Mouse (Mus musculus): ENCODE results near the gene Creld1.

Gene Creld1

GRCm38 (mm10) chr6:113508272-113508946, 25.3 kb downstream of the Creld1 start:
- DNase-seq (ENCODE audit: low read depth, low spot score), result peak; percentile 25

GRCm38 (mm10) chr6:113508947-113509280, 25.8 kb downstream of the Creld1 start:
- DNase-seq (ENCODE audit: low read depth, low spot score), result peak; percentile 38

GRCm38 (mm10) chr6:113513944-113514343, 30.8 kb downstream of the Creld1 start:
- DNase-seq (ENCODE audit: low read depth, low spot score), result no peak

GRCm38 (mm10) chr6:113514600-113514999, 31.5 kb downstream of the Creld1 start:
- DNase-seq (ENCODE audit: low read depth, low spot score), result no peak

GRCm38 (mm10) chr6:113517434-113518080, 34.5 kb downstream of the Creld1 start:
- no peak for DNase-seq (ENCODE audit: low read depth, low spot score)

- DNase-seq (ENCODE audit: low read depth, low spot score), result peak; percentile 88
Measured at GRCm38 (mm10) chr6:113522310-113522709, 39.2 kb downstream of the Creld1 start.

- DNase-seq (ENCODE audit: low read depth, low spot score), result no peak
Measured at GRCm38 (mm10) chr6:113523420-113523819, 40.3 kb downstream of the Creld1 start.

- peak; percentile 90 for DNase-seq (ENCODE audit: low read depth, low spot score)
Measured at GRCm38 (mm10) chr6:113530932-113531839, 48.1 kb downstream of the Creld1 start, which contains the start of the genes Emc3 and Fancd2. TSS of gene Emc3 (minus strand) at chr6:113531652. TSS of gene Fancd2 (plus strand) at chr6:113531682.

GRCm38 (mm10) chr6:113531840-113532404, 48.8 kb downstream of the Creld1 start:
- peak; percentile 44 for DNase-seq (ENCODE audit: low read depth, low spot score)

- DNase-seq (ENCODE audit: low read depth, low spot score), result no peak
Measured at GRCm38 (mm10) chr6:113534886-113535285, 51.8 kb downstream of the Creld1 start.

- peak; percentile 25 for DNase-seq (ENCODE audit: low read depth, low spot score)
Measured at GRCm38 (mm10) chr6:113541610-113542009, 58.5 kb downstream of the Creld1 start.

All from 3T3-L1 (cell line).